Mouse (Mus musculus): ENCODE measurements around the gene Cabp1.
A peak's percentile ranks its signal among the peaks of the same experiment; 100 is the strongest.

Cabp1 gene

GRCm38 (mm10) chr5:115210380-115210779, 16.2 kb upstream of the Cabp1 start:
- DNase-seq (ENCODE audit: low read depth, low spot score): no peak

- DNase-seq (ENCODE audit: low read depth, low spot score): no peak
Measured at GRCm38 (mm10) chr5:115208601-115209000, 14.4 kb upstream of the Cabp1 start.

DNA sequence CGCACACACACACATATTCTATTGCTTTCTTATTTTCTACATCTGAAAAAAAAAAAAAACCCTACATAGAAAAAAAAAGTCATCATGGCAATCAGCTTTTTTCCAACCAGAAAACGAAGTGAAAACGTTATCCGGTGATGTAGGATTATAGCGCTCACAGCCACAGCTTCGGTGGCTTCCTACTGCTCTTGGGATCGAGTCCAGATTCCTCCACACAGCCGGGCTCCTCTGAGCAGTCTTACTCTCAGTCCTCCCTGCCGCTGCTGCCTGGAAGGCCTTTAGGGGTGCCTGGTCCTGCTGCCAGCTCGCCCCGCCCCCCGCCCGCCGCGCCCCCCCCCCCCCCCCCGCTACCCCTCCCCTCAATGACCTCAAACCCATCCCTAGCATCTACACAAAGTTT, 13.7 kb upstream of the Cabp1 start:
- DNase-seq (ENCODE audit: low read depth, low spot score): no peak

GRCm38 (mm10) chr5:115207244-115207643, 13.1 kb upstream of the Cabp1 start:
- no peak for DNase-seq (ENCODE audit: low read depth, low spot score)

DNA sequence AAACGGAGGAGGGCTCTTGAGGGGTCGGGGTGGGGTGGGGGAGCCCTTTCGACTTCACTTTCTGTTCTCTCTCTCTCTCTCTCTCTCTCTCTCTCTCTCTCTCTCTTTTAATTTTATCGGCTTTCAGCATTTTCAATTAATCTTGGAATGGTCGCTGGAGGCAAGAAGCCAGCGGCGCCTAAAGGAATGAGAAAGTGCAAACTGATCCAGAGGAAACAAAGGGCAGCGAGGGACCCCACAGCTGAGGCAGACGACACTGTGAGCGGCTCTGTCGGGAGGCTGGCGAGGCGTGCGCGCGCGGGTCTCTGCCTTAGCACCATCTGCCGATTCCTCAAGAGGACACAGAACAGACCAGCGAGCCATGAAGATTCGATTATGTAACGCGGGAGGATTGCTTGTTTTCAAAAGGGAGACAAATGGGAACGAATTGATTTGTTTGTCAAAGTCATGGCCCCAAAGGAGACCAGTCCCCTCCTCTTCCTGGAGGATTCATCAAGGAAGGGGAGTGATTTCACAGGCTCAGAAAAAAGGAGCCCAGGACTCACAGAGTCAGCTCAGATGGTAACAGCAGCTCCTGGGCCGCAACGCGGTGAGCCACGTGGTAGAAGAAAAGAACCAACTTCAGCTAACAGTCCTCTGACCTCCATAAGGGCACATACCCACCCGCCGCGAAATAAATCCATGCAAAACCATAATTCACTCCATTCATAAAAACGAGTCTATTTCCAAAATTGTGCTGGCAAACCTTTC, 10.6 kb upstream of the Cabp1 start:
- DNase-seq (ENCODE audit: low read depth, low spot score): peak; percentile 80

DNA sequence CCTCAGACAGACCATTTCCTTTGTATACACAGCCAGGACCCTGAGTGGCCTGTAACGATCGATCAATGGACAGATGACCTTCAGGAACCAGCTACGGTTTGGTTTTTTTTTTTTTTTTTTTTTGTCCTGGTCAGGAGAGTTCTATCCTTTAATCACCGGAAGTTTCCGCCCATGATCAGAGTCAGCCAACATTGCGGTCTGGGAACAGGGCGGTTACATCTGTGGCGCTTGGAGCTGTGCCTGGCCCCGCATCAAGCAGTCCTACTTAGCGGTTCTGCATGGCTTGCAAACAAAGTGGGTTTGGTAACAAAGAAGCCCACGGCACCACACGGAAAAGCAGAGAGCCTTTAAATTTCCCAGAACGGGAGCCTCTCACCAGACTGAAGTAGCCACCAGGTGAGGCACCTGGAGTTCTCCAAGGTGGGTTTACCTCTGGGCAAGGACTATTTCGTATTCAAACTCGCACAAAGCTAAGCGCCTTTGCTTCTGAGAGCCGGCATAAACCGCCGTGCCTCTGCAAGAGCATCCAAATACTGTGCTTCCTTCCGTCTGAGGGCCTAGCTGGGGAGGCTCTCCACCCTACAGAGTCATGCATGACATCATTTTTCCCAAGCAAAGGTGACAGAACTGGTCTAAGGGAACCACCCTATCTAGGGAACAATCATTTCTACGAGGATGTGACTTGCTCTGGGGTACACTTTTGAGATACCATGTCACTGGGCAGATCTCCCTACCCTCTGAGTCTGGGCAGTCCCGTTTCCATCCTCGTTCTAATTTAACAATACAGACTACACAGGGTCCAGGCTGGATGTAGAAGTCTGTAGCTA, 9.8 kb upstream of the Cabp1 start:
- no peak for DNase-seq (ENCODE audit: low read depth, low spot score)

DNA sequence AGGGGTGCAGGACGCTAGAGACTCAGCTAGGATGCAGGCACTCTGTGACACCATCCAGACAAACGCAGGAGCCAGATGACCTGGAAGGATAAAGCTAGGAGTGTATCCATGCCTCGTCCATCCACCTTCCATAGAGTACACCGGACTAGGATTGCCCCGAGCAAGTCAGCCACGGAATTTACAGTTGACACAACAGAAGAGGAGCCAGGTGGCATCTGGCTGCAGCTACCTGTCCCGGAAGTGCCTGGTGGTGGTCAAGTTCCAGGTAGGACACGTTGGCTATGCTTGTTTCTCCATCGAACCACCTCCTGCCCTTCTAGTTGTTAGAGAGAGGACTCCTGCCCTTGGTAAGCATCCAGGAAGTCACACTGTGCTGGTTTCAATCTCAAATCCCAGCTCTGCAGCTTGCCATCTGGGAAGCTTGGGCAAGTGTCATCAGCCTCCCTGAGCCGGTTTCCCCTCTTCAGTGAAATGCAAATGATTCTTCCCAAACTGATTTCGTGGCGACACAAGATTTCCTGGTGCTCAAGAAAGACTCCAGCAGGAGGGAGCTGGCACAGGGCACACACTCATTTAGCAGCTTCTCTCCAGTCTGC, 543 bp upstream of the Cabp1 start:
- no peak for DNase-seq (ENCODE audit: low read depth, low spot score)

DNA sequence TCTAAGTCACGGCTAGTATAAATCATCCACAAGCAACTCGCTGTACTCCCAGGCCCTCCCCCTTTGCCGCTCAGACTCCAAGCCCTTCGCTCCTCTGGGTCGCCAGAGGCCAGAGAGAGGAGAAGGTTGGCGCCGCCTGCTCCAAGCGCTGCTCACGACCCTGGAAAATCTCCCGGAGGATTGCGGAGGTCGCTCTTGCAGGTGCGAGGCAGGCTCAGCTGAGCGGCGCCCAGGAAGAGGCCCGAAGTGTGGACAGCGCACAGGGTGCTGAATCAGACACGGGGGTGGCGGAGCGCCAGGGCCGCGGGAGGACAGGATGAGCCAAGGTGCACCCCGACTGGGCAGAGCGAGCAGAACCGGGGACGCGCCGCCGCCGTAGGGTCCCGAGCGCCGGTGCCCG, 955 bp downstream of the Cabp1 start:
- no peak for DNase-seq (ENCODE audit: low read depth, low spot score)

- no peak for DNase-seq (ENCODE audit: low read depth, low spot score)
Measured at GRCm38 (mm10) chr5:115192828-115193195, 1.4 kb downstream of the Cabp1 start.

GRCm38 (mm10) chr5:115191880-115192827, 2.0 kb downstream of the Cabp1 start:
- DNase-seq (ENCODE audit: low read depth, low spot score): no peak

DNA sequence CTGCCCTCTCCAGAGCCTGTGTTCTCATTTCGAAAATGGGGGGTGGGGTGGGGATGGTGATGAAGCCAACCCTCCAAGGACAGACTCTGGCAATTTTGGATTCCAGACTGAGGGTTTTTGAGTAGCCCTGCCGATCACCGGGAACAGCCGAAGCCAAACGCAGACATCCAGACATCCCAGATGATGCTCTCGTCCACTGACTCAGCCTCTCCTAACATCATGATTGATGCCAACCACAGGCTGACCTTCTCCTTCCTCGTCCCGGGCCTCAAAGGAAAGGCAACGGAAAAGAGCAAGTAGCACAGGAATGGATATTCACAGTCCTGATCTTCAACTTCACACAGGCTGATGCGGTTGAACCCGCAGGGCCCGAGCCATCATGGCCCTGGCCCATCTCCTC, 4.1 kb downstream of the Cabp1 start:
- DNase-seq (ENCODE audit: low read depth, low spot score): no peak

GRCm38 (mm10) chr5:115188824-115189223, 5.4 kb downstream of the Cabp1 start:
- peak; percentile 56 for DNase-seq (ENCODE audit: low read depth, low spot score)

DNA sequence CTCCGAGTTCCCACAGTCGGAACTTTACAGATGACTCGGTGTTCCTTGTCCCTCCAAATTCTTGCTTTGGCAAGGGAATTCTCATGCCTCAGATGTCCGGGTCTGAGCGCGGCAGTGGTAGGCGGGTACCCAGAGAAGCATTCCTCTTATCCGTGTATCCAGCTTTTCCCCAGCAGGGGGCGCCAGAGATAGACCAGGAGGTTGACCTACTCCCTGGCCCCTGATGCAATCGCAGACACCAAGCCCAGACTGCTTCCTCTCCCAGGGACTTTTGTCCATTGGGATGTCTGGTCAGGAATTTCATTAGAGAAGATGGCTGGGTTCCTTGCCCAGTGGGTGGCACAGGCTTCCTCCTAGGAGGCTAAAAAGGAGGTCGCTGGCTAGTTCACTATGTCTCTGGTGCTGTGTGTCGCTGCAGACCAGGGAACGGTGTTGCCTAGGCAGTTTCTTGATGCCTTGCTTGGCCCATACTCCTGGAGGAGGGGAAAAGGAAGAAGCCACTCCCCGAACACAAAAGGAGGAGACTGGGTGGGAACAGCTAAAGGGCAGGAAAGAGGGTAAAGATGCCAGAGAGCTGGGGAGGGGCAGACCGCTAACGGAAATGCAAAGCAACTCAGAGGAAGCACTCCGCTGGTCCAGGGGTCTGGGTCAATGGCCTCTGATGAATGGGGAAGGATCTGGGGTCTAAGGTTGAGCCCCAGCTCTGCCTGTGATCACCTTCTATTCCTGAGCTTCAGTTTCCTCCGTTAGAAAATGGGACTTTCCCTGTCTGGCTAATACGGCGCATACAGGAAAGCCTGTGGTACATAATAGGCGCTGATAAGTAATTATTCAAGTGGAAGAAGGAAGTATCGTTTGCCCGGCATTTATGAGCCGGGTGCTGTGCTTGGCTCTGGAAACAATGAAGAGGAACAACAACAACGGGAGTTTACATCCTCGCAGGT, 6.7 kb downstream of the Cabp1 start:
- peak; percentile 94 for DNase-seq (ENCODE audit: low read depth, low spot score)

DNA sequence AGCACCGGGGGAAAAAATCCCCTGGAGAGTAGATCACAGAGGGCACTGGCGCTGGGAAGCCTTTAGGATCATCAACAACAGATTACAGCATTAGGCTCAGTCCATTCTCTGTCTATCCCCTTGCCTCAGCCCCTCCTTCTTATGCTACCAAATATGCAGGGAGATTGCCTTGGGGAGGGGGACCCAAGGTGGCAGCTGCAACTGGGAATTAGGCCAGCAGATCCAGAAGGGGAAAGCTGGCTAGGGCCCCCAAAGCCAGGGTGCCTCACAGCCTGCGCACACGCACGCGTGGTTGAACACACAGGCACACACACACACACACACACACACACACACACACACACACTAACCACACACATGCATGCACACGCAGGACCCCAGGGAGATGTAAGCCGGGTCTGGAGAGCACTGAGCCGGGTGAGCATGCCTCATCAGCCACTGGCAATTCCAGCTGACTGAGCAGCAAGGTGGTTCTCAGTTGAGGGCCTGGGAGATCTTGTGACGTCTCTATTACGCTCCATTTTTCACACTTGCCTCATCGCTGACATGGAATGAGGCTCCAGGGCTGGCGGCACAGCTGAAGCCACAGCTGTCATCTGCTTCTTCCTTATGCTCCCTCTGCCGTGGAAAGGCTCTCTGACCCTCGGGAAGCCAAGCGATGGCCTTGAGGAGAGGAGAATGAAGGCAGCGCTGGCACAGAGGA, 7.7 kb downstream of the Cabp1 start:
- peak; percentile 61 for DNase-seq (ENCODE audit: low read depth, low spot score)

GRCm38 (mm10) chr5:115184726-115185125, 9.5 kb downstream of the Cabp1 start:
- peak; percentile 64 for DNase-seq (ENCODE audit: low read depth, low spot score)

GRCm38 (mm10) chr5:115183482-115183881, 10.7 kb downstream of the Cabp1 start:
- no peak for DNase-seq (ENCODE audit: low read depth, low spot score)

DNA sequence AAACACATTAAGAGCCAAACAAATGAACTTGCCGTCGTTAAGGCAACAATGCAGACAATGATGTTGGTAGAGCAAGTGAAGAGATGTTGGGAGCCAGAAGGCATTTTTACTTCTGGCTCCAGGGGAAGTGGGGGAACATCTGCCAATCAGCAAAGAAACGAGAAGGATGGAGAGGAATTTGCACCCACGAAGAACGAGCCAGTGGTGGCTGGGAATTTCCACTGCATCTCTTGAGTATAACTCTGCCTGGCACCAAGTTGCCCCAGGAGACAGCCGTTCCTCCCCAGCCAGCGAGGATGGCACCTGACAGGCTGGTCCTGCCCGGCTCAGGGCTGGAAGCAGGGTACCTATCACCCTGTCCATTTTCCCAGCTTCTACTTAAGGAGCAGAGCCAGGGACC, 11.3 kb downstream of the Cabp1 start:
- no peak for DNase-seq (ENCODE audit: low read depth, low spot score)

GRCm38 (mm10) chr5:115181248-115181940, 12.8 kb downstream of the Cabp1 start:
- DNase-seq (ENCODE audit: low read depth, low spot score): no peak

- no peak for DNase-seq (ENCODE audit: low read depth, low spot score)
Measured at GRCm38 (mm10) chr5:115179596-115179995, 14.6 kb downstream of the Cabp1 start.
